Mouse (Mus musculus) 3134 (cell line): ENCODE measurements around the gene Flrt2.
A peak's percentile ranks its signal among the peaks of the same experiment; 100 is the strongest.
"Not testable (repeated sequence)": the region's sequence is repeated elsewhere in the genome, so short reads cannot be mapped to it uniquely, and the experiment has no call there.

Source experiments
- DNase-seq: peaks from one replicate; pipeline ENCODE4 v3.0.0-alpha.2; 2011; ENCODE audit warnings: low spot score; ENCODE audit not compliant: insufficient read length; ENCODE audit errors: extremely low read depth

The Flrt2 gene

DNA sequence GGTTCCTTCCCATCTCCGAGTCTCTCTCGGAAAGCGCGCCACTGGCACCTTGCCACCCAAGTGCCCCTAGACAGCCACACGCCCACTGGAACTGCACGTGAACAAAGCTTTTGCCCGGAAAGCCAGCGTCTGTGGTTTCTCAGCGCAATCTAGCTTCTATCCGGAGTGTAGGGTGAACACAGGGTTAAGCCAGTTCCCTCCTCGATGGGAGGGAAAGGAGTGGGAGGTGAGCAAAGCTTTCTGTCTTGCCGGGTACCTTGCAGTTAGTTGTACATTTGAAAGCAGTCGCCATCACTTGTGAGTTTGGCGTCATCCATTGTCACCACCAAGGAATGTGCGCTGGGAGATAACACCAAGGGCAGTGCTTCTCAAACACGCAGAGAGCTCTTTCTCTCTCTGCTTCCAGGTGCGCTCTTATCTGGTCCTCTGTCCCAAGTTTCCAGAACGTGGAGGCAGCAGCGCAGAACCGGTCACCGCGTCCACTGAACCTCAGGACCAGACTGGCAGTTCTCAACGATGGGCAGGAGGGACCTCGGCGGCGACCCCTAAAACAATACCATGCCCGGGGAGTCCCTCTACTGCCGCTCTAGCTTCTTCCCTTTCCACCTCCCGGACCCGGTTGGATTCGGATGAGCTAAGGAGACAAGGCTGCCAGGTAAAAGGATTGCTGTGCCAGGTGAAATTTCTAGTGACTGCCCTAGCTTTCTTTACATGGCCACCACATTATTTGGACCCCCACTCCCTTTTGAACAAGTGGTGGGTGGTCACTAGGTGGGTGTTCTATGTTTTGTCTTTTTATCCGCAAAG is at the start of gene Flrt2:
TSS of gene Flrt2 (plus strand) at position 266 of the 807 bp plus-strand sequence.
- no peak for DNase-seq

DNA sequence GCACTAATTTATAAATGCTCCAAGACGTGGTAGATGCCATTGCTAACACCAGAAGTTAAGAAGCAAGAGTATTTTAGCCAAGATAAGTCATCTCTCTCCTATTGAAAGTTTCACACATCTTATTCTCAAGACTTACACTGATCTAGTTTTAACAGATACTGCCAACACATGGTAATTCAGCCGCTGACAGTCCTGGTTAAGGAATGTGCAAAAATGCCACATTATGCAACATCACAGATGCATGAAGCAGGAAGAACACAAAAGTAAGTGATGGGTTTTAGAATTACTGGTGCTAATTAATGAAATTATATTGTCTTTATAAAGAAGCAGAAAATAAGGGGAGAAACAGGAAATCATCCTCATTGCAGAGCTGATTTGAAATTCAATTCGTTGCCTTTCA is 49.8 kb upstream of the Flrt2 start:
- DNase-seq: no peak

DNA sequence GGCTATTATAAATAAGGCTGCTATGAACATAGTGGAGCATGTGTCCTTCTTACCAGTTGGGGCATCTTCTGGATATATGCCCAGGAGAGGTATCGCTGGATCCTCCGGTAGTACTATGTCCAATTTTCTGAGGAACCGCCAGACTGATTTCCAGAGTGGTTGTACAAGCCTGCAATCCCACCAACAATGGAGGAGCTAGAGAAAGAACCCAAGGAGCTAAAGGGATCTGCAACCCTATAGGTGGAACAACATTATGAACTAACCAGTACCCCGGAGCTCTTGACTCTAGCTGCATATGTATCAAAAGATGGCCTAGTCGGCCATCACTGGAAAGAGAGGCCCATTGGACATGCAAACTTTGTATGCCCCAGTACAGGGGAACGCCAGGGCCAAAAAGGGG is 44.8 kb upstream of the Flrt2 start:
- DNase-seq: not testable (repeated sequence)

DNA sequence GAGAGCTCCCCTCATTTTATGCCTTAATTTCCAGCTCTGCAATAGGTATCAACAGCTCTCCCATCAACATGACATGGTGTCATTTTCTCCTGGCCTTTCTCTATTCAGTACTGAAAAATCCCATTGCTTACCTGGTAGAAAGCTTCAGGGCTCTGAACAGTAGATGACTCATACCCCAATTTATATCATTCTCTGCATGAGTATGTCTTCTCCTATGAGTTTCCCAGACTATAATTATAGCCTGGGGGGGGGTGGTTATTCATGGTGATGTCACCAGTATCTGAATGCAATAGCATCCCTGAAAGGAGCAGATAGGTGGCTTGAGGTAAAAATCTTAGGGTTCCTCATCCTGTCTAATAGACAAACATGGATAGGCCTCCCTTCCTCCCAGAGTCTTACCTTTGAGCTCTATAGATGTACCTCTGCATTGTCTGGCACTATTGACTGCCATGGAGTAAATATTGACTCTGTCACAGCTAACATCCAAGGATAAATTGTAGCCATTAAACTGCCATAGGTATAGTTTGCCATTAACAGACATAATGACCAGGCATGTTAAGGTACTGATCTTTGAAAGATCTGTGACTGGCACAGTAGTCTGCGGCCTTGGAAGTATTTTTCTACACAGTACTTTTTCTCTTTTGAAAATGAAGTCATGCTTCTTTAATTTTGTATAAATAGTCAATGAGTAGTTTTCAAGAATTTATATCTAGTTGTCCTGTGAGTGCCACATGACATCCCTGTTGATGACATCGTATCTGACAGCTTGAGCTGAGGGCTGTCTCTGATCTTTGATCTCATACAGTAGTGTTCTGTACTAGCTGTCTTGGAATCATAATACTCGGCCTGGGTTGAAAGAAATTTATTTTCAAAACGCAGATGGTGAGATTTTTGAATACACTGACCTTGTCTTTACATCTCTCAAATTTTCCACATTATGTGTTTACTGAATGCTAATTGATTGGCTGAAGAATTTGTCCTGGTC is 39.6 kb upstream of the Flrt2 start:
- no peak for DNase-seq

DNA sequence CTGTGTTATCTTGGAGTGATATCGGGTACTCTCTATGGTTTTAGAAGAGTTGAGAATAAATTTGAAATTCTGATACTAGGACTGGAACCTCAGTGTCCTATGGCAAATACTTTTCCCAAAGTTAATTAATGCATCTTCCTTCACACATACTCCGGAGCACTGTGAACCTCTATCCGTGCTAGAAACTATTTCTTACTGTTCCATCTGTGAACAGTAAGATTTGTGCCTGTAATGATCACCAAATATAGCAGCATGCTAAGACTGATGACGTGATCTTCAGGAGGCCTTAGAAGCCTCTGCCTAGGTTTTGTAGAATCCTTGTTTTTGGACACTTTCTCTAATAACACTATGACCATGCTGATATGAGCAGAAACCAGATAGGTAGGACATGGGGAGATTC is 35.4 kb upstream of the Flrt2 start:
- no peak for DNase-seq

DNA sequence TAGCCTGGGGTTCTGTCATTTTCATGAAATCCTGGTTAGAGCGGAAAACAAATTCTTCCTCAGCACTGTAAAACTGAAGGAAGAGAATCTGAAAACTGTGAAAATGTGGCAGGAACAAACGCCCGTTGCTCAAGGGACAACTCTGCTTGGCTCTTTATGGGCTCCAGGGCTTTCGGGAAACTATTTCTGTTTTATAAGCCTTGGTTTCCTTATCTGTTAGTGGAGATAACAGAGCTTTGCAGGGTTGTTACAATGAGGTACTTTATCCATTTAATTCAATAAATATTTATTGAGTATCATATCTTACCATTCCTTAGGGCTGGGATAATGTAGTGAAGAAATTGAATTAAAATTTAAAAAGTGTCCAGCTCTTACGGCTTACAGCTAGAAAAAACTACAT is 24.7 kb upstream of the Flrt2 start:
- DNase-seq: no peak

DNA sequence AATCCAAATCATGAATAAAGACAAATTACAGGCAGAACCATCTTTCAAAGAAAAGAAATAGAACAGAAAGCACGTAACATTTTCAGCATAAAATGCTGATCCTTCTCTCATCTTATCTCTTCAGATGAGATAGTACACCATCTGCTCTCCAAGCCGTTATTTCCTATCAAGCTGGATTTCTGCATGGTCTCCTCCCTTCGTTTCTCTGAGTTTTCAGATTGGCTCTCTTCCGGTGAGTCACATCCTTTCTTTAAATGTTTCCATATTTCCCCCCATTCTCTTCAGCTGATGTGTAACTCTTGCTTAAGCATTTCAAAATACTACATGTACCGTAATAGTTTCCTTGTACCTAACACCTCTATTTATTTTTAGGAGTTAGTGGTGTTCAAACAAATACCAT is 16.3 kb upstream of the Flrt2 start:
- no peak for DNase-seq

DNA sequence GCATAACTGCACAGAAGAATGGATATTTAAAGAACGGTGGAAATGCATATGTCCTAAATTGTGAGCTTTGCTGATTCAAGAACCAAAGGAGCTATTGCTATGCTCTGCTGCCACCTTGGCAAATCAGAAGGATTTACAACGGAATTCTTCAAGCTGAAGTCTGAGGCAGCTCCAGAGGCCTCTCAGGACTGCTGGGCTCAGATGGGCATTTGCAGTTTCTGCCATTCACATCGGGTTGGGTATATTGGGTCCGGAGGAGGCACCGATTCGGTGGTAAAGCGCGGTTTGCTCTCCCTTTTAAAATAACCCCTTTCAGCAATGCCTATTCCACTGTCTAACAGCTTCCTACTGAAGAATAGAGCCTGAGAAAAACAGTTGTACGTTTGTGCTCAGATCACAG is 1.2 kb upstream of the Flrt2 start:
- DNase-seq: no peak

DNA sequence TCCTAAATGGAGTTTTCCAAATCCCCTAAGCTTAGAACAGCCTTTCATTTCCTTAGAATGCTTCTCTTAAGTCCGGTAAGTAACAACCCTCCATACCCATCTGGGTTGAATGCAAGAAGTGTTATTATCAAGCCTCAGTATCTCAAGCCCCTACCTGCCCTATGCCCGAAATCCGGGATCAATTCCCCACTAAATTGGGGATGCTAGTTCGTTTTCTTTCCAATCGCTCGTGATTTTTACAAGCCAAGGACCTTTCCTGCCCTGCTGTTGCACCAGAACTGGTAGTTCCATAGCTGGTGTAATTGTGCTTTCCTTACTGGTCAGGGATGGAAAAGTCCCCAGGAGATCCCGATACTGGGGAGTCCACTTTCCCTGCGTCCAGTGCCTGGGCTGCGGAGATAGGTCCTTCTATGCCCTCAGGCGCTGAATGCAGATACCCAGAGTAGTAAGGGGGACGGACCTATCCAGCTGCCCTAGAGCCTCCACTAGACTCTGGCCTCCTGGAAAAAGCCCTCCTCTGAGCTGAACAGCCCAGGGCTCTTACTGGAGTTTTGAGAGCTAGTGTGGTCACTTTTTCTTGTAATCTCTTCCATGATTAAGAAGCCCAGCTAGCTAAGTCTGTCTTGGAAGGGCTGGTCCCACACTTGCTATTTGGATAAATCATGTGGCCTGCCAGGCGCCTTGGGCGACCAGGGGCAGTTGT is 1.1 kb downstream of the Flrt2 start:
- no peak for DNase-seq

DNA sequence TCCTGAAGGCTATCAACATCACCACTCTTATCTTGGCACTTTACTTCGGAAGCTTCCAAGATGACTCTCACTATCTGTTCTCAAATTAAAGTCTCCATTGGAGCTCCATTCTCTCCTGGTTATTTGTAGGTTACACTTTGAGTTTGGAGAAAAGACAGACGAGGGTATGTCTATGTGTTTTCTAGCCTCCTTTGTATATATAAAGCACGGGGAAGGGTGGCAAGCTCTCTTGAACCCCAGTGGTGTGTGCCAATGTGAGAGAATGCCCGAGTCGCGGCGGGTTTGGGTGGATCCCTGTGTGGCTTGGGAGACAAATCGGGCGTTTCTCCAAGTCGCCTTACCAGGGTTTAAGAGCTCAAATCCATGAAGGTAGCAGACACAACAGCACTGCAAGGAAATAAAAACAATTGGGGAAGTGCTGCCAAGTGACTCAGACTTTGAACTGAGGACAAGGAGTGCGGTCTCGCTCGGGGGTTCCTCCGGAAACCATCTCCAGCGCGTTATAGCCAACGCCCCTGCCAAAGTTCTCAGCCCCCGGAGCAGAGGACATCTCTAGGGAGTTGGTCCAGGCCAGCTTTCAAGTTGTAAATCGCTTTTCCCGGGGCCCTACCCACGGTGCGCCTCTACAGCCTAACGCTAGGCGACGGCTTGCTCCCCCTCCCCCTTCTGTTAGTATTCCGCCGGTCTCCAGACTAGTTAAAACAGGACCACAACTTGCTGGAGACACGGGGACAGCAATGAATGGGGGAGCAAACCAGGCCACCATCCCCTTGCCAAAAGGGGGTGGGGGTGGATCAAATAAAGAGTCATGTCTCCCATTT is 1.8 kb downstream of the Flrt2 start:
- DNase-seq: peak; percentile 64

DNA sequence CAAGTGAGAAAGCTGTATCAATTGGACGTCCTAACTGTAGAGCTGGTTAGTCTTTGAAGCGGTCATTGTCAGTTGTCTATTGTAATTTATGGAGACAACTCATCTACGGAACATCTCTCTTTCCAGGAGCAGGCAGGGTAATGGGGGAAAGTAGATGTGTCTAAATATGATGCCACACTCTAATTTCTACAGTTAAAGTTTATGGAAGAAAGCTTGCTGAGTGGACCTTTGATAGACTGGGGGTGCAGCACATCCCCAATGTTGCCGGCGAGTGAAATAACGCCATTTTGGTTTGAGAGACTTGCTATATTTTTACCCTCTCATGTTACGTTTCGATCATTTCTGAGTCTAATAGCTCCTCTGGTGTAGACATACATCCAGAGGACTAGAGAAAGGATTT is 2.5 kb downstream of the Flrt2 start:
- DNase-seq: no peak

DNA sequence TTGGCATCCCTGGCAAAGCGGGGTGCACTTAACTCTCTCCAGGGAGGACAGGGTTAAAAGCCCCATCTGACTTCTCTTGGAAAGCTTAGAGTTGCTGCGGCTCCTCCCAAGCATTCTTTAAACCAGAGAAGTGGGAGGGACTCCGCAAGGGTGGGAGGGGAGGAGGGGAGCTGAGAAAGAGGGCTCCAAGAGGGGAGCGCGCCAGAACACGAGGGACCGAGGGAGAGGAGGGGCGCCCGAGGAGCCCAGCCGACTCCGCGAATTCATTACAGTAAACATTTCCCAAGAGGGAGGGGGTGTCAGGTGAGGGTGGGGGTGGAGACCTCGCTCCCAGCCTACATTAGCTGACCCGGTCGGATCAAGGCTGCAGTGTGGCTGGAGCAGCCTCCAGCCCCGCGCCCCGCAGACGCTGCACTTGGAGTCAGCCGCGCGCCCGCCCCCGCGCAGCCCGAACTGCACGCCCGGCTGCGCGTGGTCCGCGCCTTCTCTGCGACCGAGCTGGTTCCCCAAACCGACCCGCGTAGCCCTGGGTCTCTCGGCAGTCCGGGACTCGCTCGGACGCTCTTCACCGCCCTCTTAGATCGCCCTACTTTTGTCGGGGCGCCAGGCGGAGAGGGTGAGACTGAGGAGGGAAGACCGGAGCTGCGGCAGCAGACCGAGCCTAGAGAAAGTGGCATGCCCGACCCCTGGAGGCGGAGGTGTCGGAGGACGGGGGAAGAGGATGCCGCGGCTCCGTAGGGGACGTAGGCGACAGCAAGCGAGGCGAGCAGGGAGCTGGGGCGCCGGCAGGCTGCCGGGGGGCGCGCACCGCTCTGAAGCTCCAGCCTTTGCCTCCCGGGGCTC is 3.2 kb downstream of the Flrt2 start:
- peak; percentile 85 for DNase-seq

DNA sequence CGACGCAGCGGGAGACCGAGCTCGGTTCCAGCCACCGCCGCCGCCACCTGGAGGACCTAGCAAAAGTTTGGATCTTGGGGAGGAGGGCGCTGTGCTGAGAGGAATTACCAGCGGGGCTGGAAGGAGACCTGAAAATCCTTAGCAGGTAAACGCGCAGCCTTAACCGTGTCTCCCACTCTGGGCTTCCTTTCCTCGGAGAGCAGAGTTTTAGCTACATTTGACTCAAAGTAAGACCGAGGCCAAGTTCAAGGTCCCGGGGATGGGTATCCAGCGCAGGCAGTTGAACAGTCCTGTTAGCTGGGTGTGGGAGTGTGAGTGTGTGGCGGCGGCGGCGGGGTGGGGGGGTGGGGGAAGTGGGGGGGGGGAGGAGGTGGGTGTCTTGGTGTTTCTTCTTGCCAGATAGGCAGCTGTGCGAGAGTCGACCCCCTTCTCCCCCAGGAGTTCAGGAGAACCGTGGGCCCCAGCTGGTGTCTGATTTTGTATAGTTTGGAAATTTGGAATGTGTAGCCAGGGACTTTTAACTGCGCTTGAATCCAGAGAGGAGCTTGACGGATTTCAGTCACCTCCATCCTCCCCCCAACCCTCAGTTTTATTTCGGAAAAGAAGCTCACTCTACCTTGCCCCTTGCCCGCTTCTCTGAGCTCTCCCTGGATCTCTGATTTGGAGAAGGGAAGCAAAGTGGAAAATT is 4.0 kb downstream of the Flrt2 start:
- DNase-seq: no peak

DNA sequence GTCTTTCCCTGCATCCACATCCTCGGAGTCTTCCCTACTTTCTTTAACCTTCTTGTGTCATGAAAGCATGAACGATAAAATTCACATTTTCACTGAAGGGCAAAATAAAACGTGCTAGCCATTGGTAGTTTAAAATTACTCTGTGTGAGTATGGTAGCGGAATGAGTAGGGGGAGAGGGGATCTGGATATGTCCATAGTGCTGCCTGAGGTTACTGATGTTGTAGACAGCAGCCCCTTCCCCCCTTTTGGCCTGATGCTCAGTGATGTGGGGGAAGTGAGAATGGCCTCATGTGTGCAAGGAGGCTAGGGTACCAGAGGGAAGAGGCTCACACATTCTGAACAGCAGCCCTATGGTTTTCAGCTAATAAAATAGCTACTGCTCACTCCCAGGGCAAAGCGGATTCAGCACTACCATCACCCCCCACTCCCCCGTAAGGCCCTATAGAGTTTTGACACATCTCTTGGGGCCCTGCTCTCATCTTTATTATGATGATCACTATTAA is 4.5 kb downstream of the Flrt2 start:
- no peak for DNase-seq

DNA sequence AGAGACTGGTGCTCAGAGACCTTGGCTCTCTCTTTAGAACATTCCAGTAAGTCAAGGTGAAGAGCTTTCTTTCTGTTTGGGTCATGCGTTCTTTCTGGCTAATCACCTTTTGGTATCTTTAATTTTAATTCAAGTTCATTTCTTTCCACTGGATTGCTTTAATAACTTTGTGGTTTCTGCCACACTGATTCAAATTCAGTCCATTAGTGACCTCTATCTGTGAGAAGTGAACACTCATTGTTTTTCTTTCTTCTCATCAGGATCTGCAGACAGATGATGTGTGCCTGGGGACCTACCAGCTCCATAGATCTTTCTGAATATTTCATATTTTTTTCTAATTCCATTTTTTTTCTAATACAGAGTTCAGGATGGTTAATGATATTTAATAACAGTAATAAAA is 6.5 kb downstream of the Flrt2 start:
- no peak for DNase-seq

DNA sequence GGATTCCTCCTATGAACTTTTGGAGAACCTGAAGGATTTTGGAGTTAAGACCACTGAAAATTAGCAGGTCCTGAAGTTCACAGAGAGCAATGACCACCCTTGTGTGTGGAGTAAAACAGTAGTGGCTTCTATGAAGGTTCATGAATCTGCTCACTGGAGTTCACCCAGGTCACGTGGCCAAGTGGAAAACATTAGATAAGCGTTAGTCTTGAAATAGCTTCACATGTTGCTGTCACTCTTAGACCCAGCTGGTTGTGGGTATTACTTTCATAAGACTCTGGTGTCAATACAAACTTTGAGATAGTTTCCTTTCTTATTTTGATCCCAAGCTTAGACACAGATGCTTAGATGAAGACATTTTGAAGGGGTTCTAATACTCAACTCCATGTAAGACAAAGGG is 8.7 kb downstream of the Flrt2 start:
- DNase-seq: no peak

DNA sequence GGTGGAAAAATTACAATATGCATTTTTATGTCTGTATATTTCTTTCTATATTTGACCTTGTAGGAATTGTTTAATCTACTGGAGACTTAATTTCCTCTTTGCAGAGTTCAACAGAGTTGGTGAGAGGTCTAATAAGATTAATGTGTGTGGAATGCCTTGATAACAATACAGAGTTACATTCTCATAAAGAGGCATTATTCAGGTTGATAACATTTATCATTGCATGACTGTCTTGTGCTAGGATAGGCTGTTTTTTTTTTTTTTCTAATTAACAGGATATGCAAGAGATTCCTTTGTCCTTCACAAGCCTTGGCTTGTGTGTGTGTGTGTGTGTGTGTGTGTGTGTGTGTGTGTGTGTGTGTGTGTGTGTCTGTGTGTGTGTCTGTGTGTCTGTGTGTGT is 9.6 kb downstream of the Flrt2 start:
- DNase-seq: no peak

DNA sequence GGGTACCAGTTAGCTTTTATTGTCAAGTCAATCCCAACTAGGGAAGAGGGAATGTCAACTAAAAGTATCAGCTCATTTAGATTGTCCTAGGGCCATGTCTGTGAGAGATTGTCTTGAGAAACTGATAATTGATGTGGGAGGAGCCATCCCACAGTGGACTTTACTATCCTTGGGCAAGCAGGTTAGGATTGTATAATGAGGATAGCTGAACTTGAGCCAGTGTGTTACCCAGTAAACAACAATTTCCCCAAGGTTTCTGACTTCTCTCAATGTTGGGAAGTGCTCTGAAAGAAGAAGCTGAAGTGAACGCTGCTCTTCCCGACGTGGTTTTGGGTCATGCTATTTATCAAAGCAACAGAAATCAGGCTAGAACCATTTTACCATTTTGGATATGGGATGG is 13.0 kb downstream of the Flrt2 start:
- DNase-seq: no peak

DNA sequence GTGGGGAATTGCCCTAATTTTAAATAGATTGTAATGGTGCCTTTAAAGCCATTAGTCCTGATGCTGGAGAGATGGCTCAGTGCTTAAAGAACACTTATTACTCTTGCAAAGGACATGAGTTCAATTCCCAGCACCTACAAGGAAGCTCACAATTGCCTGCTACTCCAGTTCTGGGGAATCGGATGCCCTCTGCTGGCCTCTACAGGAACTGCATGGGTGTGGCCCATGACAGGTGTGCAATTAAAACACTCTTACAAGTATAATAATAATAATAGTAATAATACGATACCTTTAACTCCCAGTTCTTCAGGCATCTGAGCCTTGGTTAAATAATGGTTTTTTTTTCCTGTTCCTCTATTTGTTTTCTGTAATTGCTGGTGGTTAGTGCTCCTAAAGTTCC is 31.2 kb downstream of the Flrt2 start:
- DNase-seq: no peak
